In genomic region chr9:37025913-37026312, GRCm38 (mm10) we compare ENCODE assay signal across 17 mouse cellular contexts.
DNase-seq lines count a peak whose midpoint lies in the region; ATAC-seq lines count a peak whose summit lies in the region.
"Had no signal": no experiment of that assay in that cellular context is flagged by ENCODE, and none has a peak within 500 bp of the region (broad histone marks: within the 10 kb centered on the region; RNA-seq: fewer than 3 reads in every experiment).

No protein-coding gene starts in this region.

- H3K4me2 ChIP-seq in neural tube, embryonic 11.5 days (ENCODE audit: low read depth): no peak overlapping the region
- no peak overlapping the region for H3K4me2 ChIP-seq in midbrain, embryonic 11.5 days
- no peak overlapping the region for H3K4me2 ChIP-seq in neural tube, embryonic 14.5 days (ENCODE audit: low read depth, low read length)
- H3K4me2 ChIP-seq: liver, embryonic 11.5 days had no signal

- H3K4me1 ChIP-seq in neural tube, embryonic 11.5 days (ENCODE audit: control insufficient read depth, insufficient read depth, low read length): peaks cover 58% of the 10 kb centered on the region
- H3K4me1 ChIP-seq in hindbrain, embryonic 10.5 days (replicated peaks): peaks cover 70% of the 10 kb centered on the region
- peaks cover 59% of the 10 kb centered on the region for H3K4me1 ChIP-seq in midbrain, embryonic 11.5 days (ENCODE audit: control insufficient read depth, insufficient read depth, low read length)
- H3K4me1 ChIP-seq in neural tube, embryonic 14.5 days (ENCODE audit: control insufficient read depth, insufficient read depth, low read length): peaks cover 56% of the 10 kb centered on the region

- no peaks in the 10 kb centered on the region for H3K27me3 ChIP-seq in neural tube, embryonic 11.5 days (ENCODE audit: control insufficient read depth, insufficient read depth, low read length)
- H3K27me3 ChIP-seq in hindbrain, embryonic 10.5 days (ENCODE audit: insufficient read depth, poor library complexity, severe bottlenecking): no peaks in the 10 kb centered on the region
- H3K27me3 ChIP-seq in midbrain, embryonic 11.5 days (ENCODE audit: control insufficient read depth, insufficient read depth, low read length): no peaks in the 10 kb centered on the region
- H3K27me3 ChIP-seq in neural tube, embryonic 14.5 days (ENCODE audit: control insufficient read depth, insufficient read depth, low read length): no peaks in the 10 kb centered on the region

- no peaks in the 10 kb centered on the region for H3K9me3 ChIP-seq in neural tube, embryonic 11.5 days (ENCODE audit: control insufficient read depth, low read length)
- H3K9me3 ChIP-seq in hindbrain, embryonic 10.5 days: no peaks in the 10 kb centered on the region
- no peaks in the 10 kb centered on the region for H3K9me3 ChIP-seq in midbrain, embryonic 11.5 days (ENCODE audit: control insufficient read depth, low read length)
- no peaks in the 10 kb centered on the region for H3K9me3 ChIP-seq in neural tube, embryonic 14.5 days (ENCODE audit: control insufficient read depth, low read length)
- H3K9me3 ChIP-seq: heart, embryonic 10.5 days; limb, embryonic 10.5 days had no signal

- H3K9ac ChIP-seq in neural tube, embryonic 11.5 days (ENCODE audit: low read length): no peak overlapping the region
- no peak overlapping the region; the same call in 1 of the 2 replicates for H3K9ac ChIP-seq in midbrain, embryonic 11.5 days (ENCODE audit: low read length)
- no peak overlapping the region for H3K9ac ChIP-seq in neural tube, embryonic 14.5 days (replicated peaks; ENCODE audit: low read depth, low read length)

- 17% methylated on average over 3 of the region's 3 CpGs for WGBS in neural tube, embryonic 11.5 days
- WGBS in hindbrain, embryonic 10.5 days: 42% methylated on average over 3 of the region's 3 CpGs
- WGBS in midbrain, embryonic 11.5 days: 40% methylated on average over 3 of the region's 3 CpGs
- WGBS in neural tube, embryonic 14.5 days: 7% methylated on average over 3 of the region's 3 CpGs

- H3K36me3 ChIP-seq in neural tube, embryonic 11.5 days (ENCODE audit: control insufficient read depth, insufficient read depth, low read length): no peaks in the 10 kb centered on the region
- no peaks in the 10 kb centered on the region for H3K36me3 ChIP-seq in hindbrain, embryonic 10.5 days
- no peaks in the 10 kb centered on the region for H3K36me3 ChIP-seq in midbrain, embryonic 11.5 days (ENCODE audit: control insufficient read depth, insufficient read depth, low read length)
- H3K36me3 ChIP-seq in neural tube, embryonic 14.5 days (ENCODE audit: control insufficient read depth, insufficient read depth, low read length): no peaks in the 10 kb centered on the region
- H3K36me3 ChIP-seq: heart, embryonic 10.5 days; limb, embryonic 10.5 days had no signal

- DNase-seq in neural tube, embryonic 11.5 days (ENCODE audit: low spot score): peak; percentile 59
- DNase-seq in neural tube, embryonic 10.5 days (ENCODE audit: extremely low spot score, low spot score): no peak
- DNase-seq in hindbrain, embryonic 10.5 days (ENCODE audit: low spot score): no peak
- no peak for DNase-seq in midbrain, embryonic 11.5 days (ENCODE audit: low spot score, missing footprints)
- no peak for DNase-seq in urinary bladder, postnatal 10 days (ENCODE audit: low spot score)
- no peak for DNase-seq in kidney, adult 8-10 months
- DNase-seq: adrenal gland, postnatal 10 days; cerebellum, postnatal 10 days; heart, postnatal 10 days; lung, adult 2 months; lung, postnatal 36 days; thymus, adult 2 months had no signal

- H3K27ac ChIP-seq in neural tube, embryonic 11.5 days (ENCODE audit: low read depth, low read length): peak overlapping the region; percentile 50; the same call in 1 of the 2 replicates
- H3K27ac ChIP-seq in hindbrain, embryonic 10.5 days: peak overlapping the region; percentile 63
- peak overlapping the region; percentile 62 for H3K27ac ChIP-seq in midbrain, embryonic 11.5 days (ENCODE audit: low read depth, low read length)
- H3K27ac ChIP-seq in neural tube, embryonic 14.5 days (ENCODE audit: low read depth, low read length): peak overlapping the region; percentile 80
- H3K27ac ChIP-seq: heart, embryonic 10.5 days; limb, embryonic 10.5 days had no signal

- H3K4me3 ChIP-seq in neural tube, embryonic 11.5 days (ENCODE audit: low read depth, low read length): no peak overlapping the region
- H3K4me3 ChIP-seq in hindbrain, embryonic 10.5 days: no peak overlapping the region
- no peak overlapping the region for H3K4me3 ChIP-seq in midbrain, embryonic 11.5 days (ENCODE audit: low read depth, low read length)
- H3K4me3 ChIP-seq in neural tube, embryonic 14.5 days (ENCODE audit: low read depth, low read length): no peak overlapping the region
- H3K4me3 ChIP-seq: heart, embryonic 10.5 days; limb, embryonic 10.5 days had no signal

- ATAC-seq in neural tube, embryonic 11.5 days (ENCODE audit: insufficient read depth, low FRiP score, low TSS enrichment): peak; percentile 53; the same call in 1 of the 2 replicates
- ATAC-seq in midbrain, embryonic 11.5 days (ENCODE audit: low FRiP score): peak; percentile 45; the same call in 1 of the 2 replicates
- ATAC-seq in neural tube, embryonic 14.5 days (ENCODE audit: low read depth): peak; percentile 65
- no peak for ATAC-seq in erythroid progenitor cell, adult 5-6 weeks (replicated peaks; ENCODE audit: low FRiP score, poor library complexity, severe bottlenecking)
